Mouse (Mus musculus): ENCODE measurements around the gene Anxa3. TPM values are rescaled to one million over a fixed set of nuclear protein-coding genes. Genes with fewer than 3 reads are reported as not detected.

The Anxa3 gene
- polyA plus RNA-seq, 1 experiment from 2014 or later = 66.4 TPM

- Histone ChIP-seq H3K27ac (no peak overlapping the region), H3K9me3 (no peaks in the 10 kb centered on the region), H3K9ac (no peak overlapping the region), H3K27me3 (replicated peaks) (no peaks in the 10 kb centered on the region), H3K4me2 (no peak overlapping the region), H3K36me3 (no peaks in the 10 kb centered on the region), H3K4me1 (no peaks in the 10 kb centered on the region), H3K4me3 (replicated peaks) (no peak overlapping the region)
- WGBS = 73% methylated on average over 3 of the region's 3 CpGs
- no peak for ATAC-seq (ENCODE audit: insufficient read depth, low FRiP score, low read depth)
Measured at GRCm38 (mm10) chr5:96853451-96853850, 60.3 kb downstream of the Anxa3 start.

- no peaks in the 10 kb centered on the region for H3K4me1 ChIP-seq
- H3K9me3 ChIP-seq = no peaks in the 10 kb centered on the region
- H3K36me3 ChIP-seq = no peaks in the 10 kb centered on the region
- no peak overlapping the region for H3K27ac ChIP-seq
- H3K27me3 ChIP-seq (replicated peaks) = no peaks in the 10 kb centered on the region
- 68% methylated on average over 3 of the region's 3 CpGs for WGBS
- no peak overlapping the region for H3K4me2 ChIP-seq
- H3K9ac ChIP-seq = no peak overlapping the region
- no peak overlapping the region for H3K4me3 ChIP-seq (replicated peaks)
- ATAC-seq (ENCODE audit: insufficient read depth, low FRiP score, low read depth) = no peak
Measured at GRCm38 (mm10) chr5:96854350-96854749, 61.2 kb downstream of the Anxa3 start.

GRCm38 (mm10) chr5:96859938-96860337, 66.8 kb downstream of the Anxa3 start:
- Histone ChIP-seq H3K27me3 (replicated peaks) (no peaks in the 10 kb centered on the region), H3K4me1 (no peaks in the 10 kb centered on the region), H3K36me3 (no peaks in the 10 kb centered on the region), H3K4me3 (replicated peaks) (no peak overlapping the region), H3K27ac (no peak overlapping the region), H3K9ac (no peak overlapping the region), H3K9me3 (no peaks in the 10 kb centered on the region), H3K4me2 (no peak overlapping the region)
- WGBS = 79% methylated on average over 1 of the region's 1 CpGs
- ATAC-seq (ENCODE audit: insufficient read depth, low FRiP score, low read depth) = no peak

GRCm38 (mm10) chr5:96867171-96867570, 74.0 kb downstream of the Anxa3 start:
- WGBS = 78% methylated on average over 4 of the region's 4 CpGs
- no peak overlapping the region for H3K27ac ChIP-seq
- H3K4me1 ChIP-seq = no peaks in the 10 kb centered on the region
- H3K4me2 ChIP-seq = no peak overlapping the region
- H3K4me3 ChIP-seq (replicated peaks) = no peak overlapping the region
- no peak overlapping the region for H3K9ac ChIP-seq
- H3K36me3 ChIP-seq = no peaks in the 10 kb centered on the region
- H3K9me3 ChIP-seq = no peaks in the 10 kb centered on the region
- no peak for ATAC-seq (ENCODE audit: insufficient read depth, low FRiP score, low read depth)
- H3K27me3 ChIP-seq (replicated peaks) = no peaks in the 10 kb centered on the region

GRCm38 (mm10) chr5:96868893-96869292, 75.8 kb downstream of the Anxa3 start:
- H3K9me3 ChIP-seq = no peaks in the 10 kb centered on the region
- ATAC-seq (ENCODE audit: insufficient read depth, low FRiP score, low read depth) = peak; percentile 35; the same call in 1 of the 2 replicates

GRCm38 (mm10) chr5:96870996-96871395, 77.9 kb downstream of the Anxa3 start:
- H3K4me2 ChIP-seq = no peak overlapping the region
- no peaks in the 10 kb centered on the region for H3K9me3 ChIP-seq
- no peaks in the 10 kb centered on the region for H3K36me3 ChIP-seq
- no peak overlapping the region for H3K9ac ChIP-seq
- no peaks in the 10 kb centered on the region for H3K4me1 ChIP-seq
- ATAC-seq (ENCODE audit: insufficient read depth, low FRiP score, low read depth) = no peak
- no peaks in the 10 kb centered on the region for H3K27me3 ChIP-seq (replicated peaks)
- H3K27ac ChIP-seq = no peak overlapping the region
- no peak overlapping the region for H3K4me3 ChIP-seq (replicated peaks)
- 71% methylated on average over 12 of the region's 12 CpGs for WGBS

More at GRCm38 (mm10) chr5:96868893-96869292, 75.8 kb downstream of the Anxa3 start:
- Histone ChIP-seq H3K27me3 (replicated peaks) (no peaks in the 10 kb centered on the region), H3K4me1 (no peaks in the 10 kb centered on the region), H3K4me3 (replicated peaks) (no peak overlapping the region), H3K4me2 (no peak overlapping the region), H3K27ac (no peak overlapping the region; the same call in 1 of the 2 replicates), H3K9ac (no peak overlapping the region), H3K36me3 (no peaks in the 10 kb centered on the region)
- WGBS = 56% methylated on average over 6 of the region's 6 CpGs

- no peak for ATAC-seq (ENCODE audit: insufficient read depth, low FRiP score, low read depth)
- no peak overlapping the region for H3K27ac ChIP-seq
- no peak overlapping the region for H3K9ac ChIP-seq
- WGBS = 100% methylated on average over 1 of the region's 1 CpGs
- no peaks in the 10 kb centered on the region for H3K9me3 ChIP-seq
- no peaks in the 10 kb centered on the region for H3K36me3 ChIP-seq
- no peak overlapping the region for H3K4me2 ChIP-seq
- H3K4me1 ChIP-seq = no peaks in the 10 kb centered on the region
- no peak overlapping the region for H3K4me3 ChIP-seq (replicated peaks)
- no peaks in the 10 kb centered on the region for H3K27me3 ChIP-seq (replicated peaks)
Measured at GRCm38 (mm10) chr5:96878178-96878577, 85.0 kb downstream of the Anxa3 start.

GRCm38 (mm10) chr5:96878851-96879540, 85.9 kb downstream of the Anxa3 start:
- H3K9me3 ChIP-seq = no peaks in the 10 kb centered on the region
- H3K27me3 ChIP-seq (replicated peaks) = no peaks in the 10 kb centered on the region
- no peak overlapping the region for H3K27ac ChIP-seq
- no peak overlapping the region for H3K4me2 ChIP-seq
- no peaks in the 10 kb centered on the region for H3K36me3 ChIP-seq
- WGBS = 89% methylated on average over 11 of the region's 11 CpGs
- ATAC-seq (ENCODE audit: insufficient read depth, low FRiP score, low read depth) = no peak
- H3K4me3 ChIP-seq (replicated peaks) = no peak overlapping the region
- H3K4me1 ChIP-seq = no peaks in the 10 kb centered on the region
- H3K9ac ChIP-seq = no peak overlapping the region

GRCm38 (mm10) chr5:96880231-96880630, 87.1 kb downstream of the Anxa3 start:
- no peak overlapping the region for H3K9ac ChIP-seq
- H3K27ac ChIP-seq = no peak overlapping the region
- H3K4me1 ChIP-seq = no peaks in the 10 kb centered on the region
- no peak overlapping the region for H3K4me2 ChIP-seq
- WGBS = 69% methylated on average over 5 of the region's 5 CpGs
- H3K27me3 ChIP-seq (replicated peaks) = no peaks in the 10 kb centered on the region
- no peak for ATAC-seq (ENCODE audit: insufficient read depth, low FRiP score, low read depth)
- H3K36me3 ChIP-seq = no peaks in the 10 kb centered on the region
- H3K4me3 ChIP-seq (replicated peaks) = no peak overlapping the region
- no peaks in the 10 kb centered on the region for H3K9me3 ChIP-seq

- Histone ChIP-seq H3K36me3 (no peaks in the 10 kb centered on the region), H3K9ac (no peak overlapping the region), H3K4me1 (no peaks in the 10 kb centered on the region), H3K4me3 (replicated peaks) (no peak overlapping the region), H3K27me3 (replicated peaks) (no peaks in the 10 kb centered on the region), H3K4me2 (no peak overlapping the region), H3K9me3 (no peaks in the 10 kb centered on the region), H3K27ac (no peak overlapping the region)
- 58% methylated on average over 3 of the region's 3 CpGs for WGBS
- ATAC-seq (ENCODE audit: insufficient read depth, low FRiP score, low read depth) = 0 out of 2 replicates have a peak, but pooled peaks have one; percentile 60
Measured at GRCm38 (mm10) chr5:96881118-96881517, 88.0 kb downstream of the Anxa3 start.

GRCm38 (mm10) chr5:96881613-96882012, 88.5 kb downstream of the Anxa3 start:
- H3K27ac ChIP-seq = no peak overlapping the region
- H3K4me3 ChIP-seq (replicated peaks) = no peak overlapping the region
- no peak for ATAC-seq (ENCODE audit: insufficient read depth, low FRiP score, low read depth)
- H3K27me3 ChIP-seq (replicated peaks) = no peaks in the 10 kb centered on the region
- no peak overlapping the region for H3K9ac ChIP-seq
- H3K9me3 ChIP-seq = no peaks in the 10 kb centered on the region
- no peaks in the 10 kb centered on the region for H3K36me3 ChIP-seq
- WGBS = 75% methylated on average over 3 of the region's 3 CpGs
- no peaks in the 10 kb centered on the region for H3K4me1 ChIP-seq
- no peak overlapping the region for H3K4me2 ChIP-seq

- H3K4me3 ChIP-seq (replicated peaks) = no peak overlapping the region
- no peaks in the 10 kb centered on the region for H3K4me1 ChIP-seq
- no peak; the same call in 1 of the 2 replicates for ATAC-seq (ENCODE audit: insufficient read depth, low FRiP score, low read depth)
- no peaks in the 10 kb centered on the region for H3K27me3 ChIP-seq (replicated peaks)
- no peak overlapping the region for H3K9ac ChIP-seq
- WGBS = 68% methylated on average over 7 of the region's 7 CpGs
- no peaks in the 10 kb centered on the region for H3K9me3 ChIP-seq
- no peak overlapping the region for H3K27ac ChIP-seq
- H3K36me3 ChIP-seq = no peaks in the 10 kb centered on the region
- no peak overlapping the region for H3K4me2 ChIP-seq
Measured at GRCm38 (mm10) chr5:96885202-96885601, 92.1 kb downstream of the Anxa3 start.

- Histone ChIP-seq H3K4me2 (no peak overlapping the region), H3K4me1 (no peaks in the 10 kb centered on the region), H3K9ac (no peak overlapping the region), H3K4me3 (replicated peaks) (no peak overlapping the region), H3K27me3 (replicated peaks) (no peaks in the 10 kb centered on the region), H3K36me3 (no peaks in the 10 kb centered on the region), H3K9me3 (no peaks in the 10 kb centered on the region), H3K27ac (no peak overlapping the region)
- ATAC-seq (ENCODE audit: insufficient read depth, low FRiP score, low read depth) = no peak
- WGBS = 86% methylated on average over 3 of the region's 3 CpGs
Measured at GRCm38 (mm10) chr5:96888396-96888795, 95.3 kb downstream of the Anxa3 start.

Data from stomach, embryonic 15.5 days (tissue).